Mouse (Mus musculus): Measurements from ENCODE around the gene Stard13.

DNA sequence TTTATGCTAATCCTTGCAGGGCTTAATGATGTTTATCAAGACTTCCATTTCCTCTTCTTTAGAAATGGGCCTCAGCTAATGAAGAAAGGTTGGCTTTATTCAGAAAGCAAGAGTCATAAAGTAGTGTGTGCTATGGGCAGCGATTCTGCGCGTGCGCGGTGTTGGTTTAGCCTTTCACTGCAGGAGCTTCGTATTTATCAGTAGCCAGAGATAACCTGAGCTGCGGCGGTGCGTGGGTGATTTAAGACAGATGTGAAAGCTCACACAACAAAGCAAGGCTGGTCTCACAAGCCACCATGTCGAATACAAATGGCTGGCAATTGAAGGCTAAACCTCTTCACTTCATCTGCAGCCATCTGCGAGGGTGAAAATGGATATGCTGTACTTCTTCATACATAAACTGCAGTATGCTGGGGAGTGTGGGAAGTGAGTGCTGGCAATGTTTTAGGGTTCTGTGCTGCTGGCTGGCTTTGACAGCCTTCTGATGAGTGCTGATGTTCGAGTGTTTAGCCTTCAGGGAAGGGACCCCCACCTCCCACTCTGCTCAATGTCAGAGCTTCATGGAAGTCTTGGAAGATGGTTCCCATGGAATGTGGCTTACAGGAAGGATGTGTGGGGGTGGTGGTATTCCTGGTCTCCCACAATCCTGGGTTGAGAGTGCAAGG lies 177.2 kb downstream of the Stard13 start:
- TF ChIP-seq CTCF (IDR thresholded peaks at IDR 0.05; ENCODE audit: extremely low read depth, insufficient read length, insufficient replicate concordance, low read depth, low read length), result no peak
- TF ChIP-seq POLR2A (IDR thresholded peaks at IDR 0.05; ENCODE audit: low read depth, low read length), result no peak
